Mouse (Mus musculus): Measurements from ENCODE around the gene Swi5. TPM values are rescaled to one million over a fixed set of nuclear protein-coding genes. Genes with fewer than 3 reads are reported as not detected.
A peak's percentile ranks its signal among the peaks of the same experiment; 100 is the strongest.

Swi5 gene
- polyA plus RNA-seq, 1 experiment from 2014 or later: 369 TPM

GRCm38 (mm10) chr2:32315751-32316150 lies 27.9 kb upstream of the Swi5 start:
- H3K4me1 ChIP-seq (replicated peaks; ENCODE audit: control insufficient read depth, insufficient read depth, low read length): peaks cover 36% of the 10 kb centered on the region
- peak overlapping the region; percentile 0; the same call in 1 of the 2 replicates for H3K27ac ChIP-seq (ENCODE audit: low read depth, low read length)
- no peak overlapping the region; the same call in 1 of the 2 replicates for H3K4me2 ChIP-seq
- ATAC-seq (replicated peaks; ENCODE audit: low FRiP score) (no peak), DNase-seq (ENCODE audit: low spot score) (no peak)
- H3K27me3 ChIP-seq (replicated peaks; ENCODE audit: control insufficient read depth, insufficient read depth, low read length): peaks cover 53% of the 10 kb centered on the region
- H3K9ac ChIP-seq (ENCODE audit: low read depth, low read length): no peak overlapping the region
- H3K9me3 ChIP-seq (ENCODE audit: control insufficient read depth, low read length): no peaks in the 10 kb centered on the region
- no peak overlapping the region for H3K4me3 ChIP-seq (ENCODE audit: low read depth, low read length)
- H3K36me3 ChIP-seq (ENCODE audit: control insufficient read depth, insufficient read depth, low read length): no peaks in the 10 kb centered on the region
- 32% methylated on average over 8 of the region's 8 CpGs for WGBS

DNA sequence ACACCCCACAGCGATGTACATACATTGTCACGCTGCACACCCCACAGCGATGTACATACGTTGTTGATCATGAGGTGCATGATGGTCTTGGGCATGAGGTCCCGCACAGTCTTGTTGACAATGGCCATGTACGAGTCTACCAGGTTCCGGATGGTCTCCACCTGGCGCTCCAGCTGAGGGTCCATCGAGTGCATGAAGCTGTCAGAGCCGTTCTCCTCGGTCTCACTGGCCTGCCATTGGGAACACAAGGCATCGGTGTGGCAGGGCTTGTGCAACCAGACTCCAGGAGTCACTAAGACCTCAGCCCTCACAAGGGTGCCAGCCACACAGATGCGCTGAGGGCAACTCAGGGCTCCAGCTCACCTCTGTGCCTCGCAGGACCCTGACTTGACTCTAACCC lies 27.0 kb upstream of the Swi5 start:
- no peak overlapping the region for H3K9ac ChIP-seq (ENCODE audit: low read depth, low read length)
- no peaks in the 10 kb centered on the region for H3K36me3 ChIP-seq (ENCODE audit: control insufficient read depth, insufficient read depth, low read length)
- no peak overlapping the region for H3K4me3 ChIP-seq (ENCODE audit: low read depth, low read length)
- no peak overlapping the region for H3K4me2 ChIP-seq
- H3K4me1 ChIP-seq (replicated peaks; ENCODE audit: control insufficient read depth, insufficient read depth, low read length): peaks cover 36% of the 10 kb centered on the region
- no peak overlapping the region for H3K27ac ChIP-seq (ENCODE audit: low read depth, low read length)
- peaks cover 50% of the 10 kb centered on the region for H3K27me3 ChIP-seq (replicated peaks; ENCODE audit: control insufficient read depth, insufficient read depth, low read length)
- DNase-seq (ENCODE audit: low spot score) (no peak), ATAC-seq (replicated peaks; ENCODE audit: low FRiP score) (no peak)
- 85% methylated on average over 14 of the region's 14 CpGs for WGBS
- H3K9me3 ChIP-seq (ENCODE audit: control insufficient read depth, low read length): no peaks in the 10 kb centered on the region

GRCm38 (mm10) chr2:32312318-32312964 lies 24.6 kb upstream of the Swi5 start:
- WGBS: 2% methylated on average over 54 of the region's 56 CpGs

DNA sequence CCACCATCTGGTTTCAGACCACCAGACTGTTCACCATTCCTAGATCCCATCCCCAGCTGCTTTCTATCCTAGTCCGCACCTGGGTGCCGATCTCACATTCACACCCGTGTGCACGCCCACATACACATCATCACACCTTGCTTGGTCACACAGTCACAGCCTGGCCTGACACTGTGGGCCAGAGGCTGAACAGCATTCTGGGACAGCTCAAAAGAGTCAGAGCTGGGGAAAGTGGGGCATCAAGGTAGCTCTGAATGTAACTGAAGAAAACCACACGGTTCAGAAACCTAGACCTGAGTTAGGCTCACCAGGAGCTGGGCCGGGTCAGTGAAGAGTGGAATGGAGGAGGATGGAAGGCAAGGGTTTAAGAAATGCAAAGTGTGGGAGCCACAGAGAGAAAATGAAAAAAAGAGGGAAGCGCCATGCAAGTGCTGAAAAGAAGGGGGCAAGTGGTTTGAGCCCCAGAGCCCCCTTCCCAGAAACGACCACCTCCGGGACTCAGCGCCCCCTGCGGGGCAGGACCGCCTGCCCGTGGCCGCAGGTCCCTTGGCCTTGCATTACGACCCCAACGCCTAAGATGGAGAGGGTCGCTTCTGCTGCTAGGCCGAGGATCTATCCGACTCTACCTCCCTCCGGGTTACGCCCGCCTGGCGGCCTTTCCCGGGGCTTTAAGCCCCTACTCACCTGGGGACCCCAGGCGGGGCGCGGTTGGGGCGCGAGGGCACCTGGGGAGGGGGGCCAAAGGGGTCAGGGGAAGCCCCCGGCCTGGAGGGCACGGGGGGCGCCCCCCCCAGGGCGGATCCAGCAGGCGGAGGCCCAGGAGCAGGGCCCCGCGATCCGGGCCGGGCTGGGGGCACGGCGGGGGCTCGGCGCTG lies 23.8 kb upstream of the Swi5 start:
- Histone ChIP-seq H3K4me1 (replicated peaks; ENCODE audit: control insufficient read depth, insufficient read depth, low read length) (peaks cover 17% of the 10 kb centered on the region), H3K27ac (ENCODE audit: low read depth, low read length) (no peak overlapping the region), H3K9ac (ENCODE audit: low read depth, low read length) (peak overlapping the region; percentile 52), H3K4me3 (ENCODE audit: low read depth, low read length) (peak overlapping the region; percentile 63), H3K36me3 (ENCODE audit: control insufficient read depth, insufficient read depth, low read length) (peaks cover 6% of the 10 kb centered on the region; the same call in 1 of the 2 replicates), H3K9me3 (ENCODE audit: control insufficient read depth, low read length) (no peaks in the 10 kb centered on the region), H3K4me2 (peak overlapping the region; percentile 99), H3K27me3 (replicated peaks; ENCODE audit: control insufficient read depth, insufficient read depth, low read length) (peaks cover 22% of the 10 kb centered on the region)
- no peak for ATAC-seq (replicated peaks; ENCODE audit: low FRiP score)
- no peak for DNase-seq (ENCODE audit: low spot score)
- WGBS: 10% methylated on average over 39 of the region's 42 CpGs

More at GRCm38 (mm10) chr2:32312318-32312964, 24.6 kb upstream of the Swi5 start:
- Histone ChIP-seq H3K36me3 (ENCODE audit: control insufficient read depth, insufficient read depth, low read length) (peaks cover 3% of the 10 kb centered on the region; the same call in 1 of the 2 replicates), H3K27ac (ENCODE audit: low read depth, low read length) (no peak overlapping the region), H3K9ac (ENCODE audit: low read depth, low read length) (peak overlapping the region; percentile 52), H3K27me3 (replicated peaks; ENCODE audit: control insufficient read depth, insufficient read depth, low read length) (peaks cover 30% of the 10 kb centered on the region), H3K9me3 (ENCODE audit: control insufficient read depth, low read length) (no peaks in the 10 kb centered on the region), H3K4me3 (ENCODE audit: low read depth, low read length) (peak overlapping the region; percentile 63), H3K4me2 (peak overlapping the region; percentile 99), H3K4me1 (replicated peaks; ENCODE audit: control insufficient read depth, insufficient read depth, low read length) (peaks cover 24% of the 10 kb centered on the region)
- ATAC-seq (replicated peaks; ENCODE audit: low FRiP score) (peak; percentile 87), DNase-seq (ENCODE audit: low spot score) (peak; percentile 91)

GRCm38 (mm10) chr2:32310096-32310845 lies 22.4 kb upstream of the Swi5 start:
- H3K9me3 ChIP-seq (ENCODE audit: control insufficient read depth, low read length): no peaks in the 10 kb centered on the region
- no peak for ATAC-seq (replicated peaks; ENCODE audit: low FRiP score)
- no peak overlapping the region for H3K4me3 ChIP-seq (ENCODE audit: low read depth, low read length)
- no peak overlapping the region for H3K4me2 ChIP-seq
- H3K9ac ChIP-seq (ENCODE audit: low read depth, low read length): no peak overlapping the region
- peaks cover 17% of the 10 kb centered on the region for H3K27me3 ChIP-seq (replicated peaks; ENCODE audit: control insufficient read depth, insufficient read depth, low read length)
- 85% methylated on average over 18 of the region's 18 CpGs for WGBS
- H3K27ac ChIP-seq (ENCODE audit: low read depth, low read length): no peak overlapping the region
- H3K36me3 ChIP-seq (ENCODE audit: control insufficient read depth, insufficient read depth, low read length): peaks cover 18% of the 10 kb centered on the region
- H3K4me1 ChIP-seq (replicated peaks; ENCODE audit: control insufficient read depth, insufficient read depth, low read length): peaks cover 14% of the 10 kb centered on the region
- no peak for DNase-seq (ENCODE audit: low spot score)

DNA sequence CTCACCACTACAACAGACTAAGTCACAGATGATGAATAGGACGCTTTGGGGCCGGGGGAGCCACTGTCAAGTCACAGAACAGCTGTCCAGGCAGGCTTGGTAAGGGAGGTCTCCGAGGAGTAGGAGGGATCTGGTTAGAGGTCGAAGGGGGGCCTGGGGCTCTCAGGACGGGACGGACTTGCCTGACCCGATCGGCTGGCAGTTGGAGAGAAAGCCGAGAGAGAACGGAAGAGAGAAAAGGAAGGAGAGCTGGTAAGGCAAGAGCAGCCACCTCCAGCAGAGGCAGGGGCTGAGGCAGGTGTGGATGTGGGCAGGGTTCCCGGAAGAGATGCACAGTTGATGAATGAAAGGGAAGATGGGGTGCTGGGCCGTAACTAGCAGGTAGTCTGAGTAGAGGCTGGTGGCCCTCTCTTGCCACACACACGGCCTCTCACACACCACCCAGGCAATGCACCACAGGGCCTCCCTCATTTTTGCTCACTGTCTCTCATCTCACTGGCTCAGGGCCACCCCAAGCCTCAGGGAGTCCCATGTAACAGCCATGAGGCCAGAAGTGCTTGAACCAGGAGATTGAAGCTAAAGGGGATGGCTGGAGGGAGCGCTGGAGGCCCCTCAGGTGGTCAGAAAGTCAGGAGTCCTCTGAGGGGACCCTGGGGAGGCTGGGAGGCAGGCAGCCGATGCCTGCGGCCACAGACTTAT lies 21.1 kb upstream of the Swi5 start:
- peaks cover 24% of the 10 kb centered on the region for H3K36me3 ChIP-seq (ENCODE audit: control insufficient read depth, insufficient read depth, low read length)
- ATAC-seq (replicated peaks; ENCODE audit: low FRiP score): no peak

GRCm38 (mm10) chr2:32307941-32308760 lies 20.3 kb upstream of the Swi5 start:
- WGBS: 48% methylated on average over 8 of the region's 8 CpGs

More for the DNA sequence above, 21.1 kb upstream of the Swi5 start:
- H3K4me2 ChIP-seq: no peak overlapping the region
- no peak overlapping the region for H3K9ac ChIP-seq (ENCODE audit: low read depth, low read length)
- no peak overlapping the region for H3K27ac ChIP-seq (ENCODE audit: low read depth, low read length)
- H3K4me3 ChIP-seq (ENCODE audit: low read depth, low read length): no peak overlapping the region
- peaks cover 11% of the 10 kb centered on the region for H3K27me3 ChIP-seq (replicated peaks; ENCODE audit: control insufficient read depth, insufficient read depth, low read length)
- DNase-seq (ENCODE audit: low spot score): no peak
- H3K4me1 ChIP-seq (replicated peaks; ENCODE audit: control insufficient read depth, insufficient read depth, low read length): peaks cover 14% of the 10 kb centered on the region
- no peaks in the 10 kb centered on the region for H3K9me3 ChIP-seq (ENCODE audit: control insufficient read depth, low read length)
- 88% methylated on average over 16 of the region's 16 CpGs for WGBS

More at GRCm38 (mm10) chr2:32307941-32308760, 20.3 kb upstream of the Swi5 start:
- H3K4me1 ChIP-seq (replicated peaks; ENCODE audit: control insufficient read depth, insufficient read depth, low read length): peaks cover 14% of the 10 kb centered on the region
- no peak overlapping the region for H3K27ac ChIP-seq (ENCODE audit: low read depth, low read length)
- peaks cover 8% of the 10 kb centered on the region for H3K27me3 ChIP-seq (replicated peaks; ENCODE audit: control insufficient read depth, insufficient read depth, low read length)
- peaks cover 32% of the 10 kb centered on the region for H3K36me3 ChIP-seq (ENCODE audit: control insufficient read depth, insufficient read depth, low read length)
- no peak for DNase-seq (ENCODE audit: low spot score)
- no peak overlapping the region for H3K4me2 ChIP-seq
- no peak overlapping the region for H3K4me3 ChIP-seq (ENCODE audit: low read depth, low read length)
- H3K9me3 ChIP-seq (ENCODE audit: control insufficient read depth, low read length): no peaks in the 10 kb centered on the region
- no peak for ATAC-seq (replicated peaks; ENCODE audit: low FRiP score)
- no peak overlapping the region for H3K9ac ChIP-seq (ENCODE audit: low read depth, low read length)
